ENCODE assay signal across 19 mouse cellular contexts in the genomic region with DNA sequence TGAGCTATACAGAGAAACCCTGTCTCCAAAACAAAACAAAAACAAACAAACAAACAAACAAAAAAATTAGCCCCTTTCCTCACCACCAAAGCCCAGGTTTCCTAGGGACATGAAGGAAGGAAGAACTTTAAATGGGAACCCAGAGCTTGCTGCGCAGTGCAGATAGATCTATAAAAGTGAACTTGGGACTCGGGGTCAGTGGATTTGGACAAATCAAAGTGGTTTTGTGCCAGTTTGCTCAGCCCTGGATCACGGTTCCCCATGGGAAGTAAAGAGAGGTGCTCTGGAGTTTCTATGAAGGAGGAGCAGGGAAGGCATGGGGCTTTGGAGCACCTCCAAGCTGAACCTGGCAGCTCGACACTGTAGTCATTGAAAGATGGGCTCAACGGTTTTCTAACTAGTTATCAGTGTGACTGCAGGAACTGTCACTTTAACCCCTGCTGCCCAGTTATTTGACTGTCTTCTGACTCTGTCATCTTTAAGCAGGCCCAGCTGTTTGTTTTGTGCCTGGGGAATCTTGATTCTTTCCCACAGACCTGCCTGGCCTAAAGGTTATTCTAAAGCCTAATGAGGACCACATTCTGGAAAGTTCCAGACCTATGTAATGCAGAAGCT.
"Had no signal": no experiment of that assay in that cellular context is flagged by ENCODE, and none has a peak within 500 bp of the region (broad histone marks: within the 10 kb centered on the region; RNA-seq: fewer than 3 reads in every experiment).

No protein-coding gene starts in this region.

- H3K36me3 ChIP-seq: lung, embryonic 15.5 days; midbrain, embryonic 10.5 days; midbrain, embryonic 13.5 days; midbrain, embryonic 15.5 days; neural tube, embryonic 13.5 days; neural tube, embryonic 15.5 days had no signal

- H3K9ac ChIP-seq: liver, embryonic 14.5 days; lung, embryonic 15.5 days; midbrain, embryonic 13.5 days; midbrain, embryonic 15.5 days; neural tube, embryonic 13.5 days; neural tube, embryonic 15.5 days had no signal

- H3K9me3 ChIP-seq: lung, embryonic 15.5 days; megakaryocyte, embryonic 14.5 days; midbrain, embryonic 10.5 days; midbrain, embryonic 13.5 days; midbrain, embryonic 15.5 days; neural tube, embryonic 13.5 days; neural tube, embryonic 15.5 days had no signal

- H3K4me2 ChIP-seq: lung, embryonic 15.5 days; midbrain, embryonic 13.5 days; midbrain, embryonic 15.5 days; neural tube, embryonic 13.5 days; neural tube, embryonic 15.5 days had no signal

- H3K27ac ChIP-seq: liver, embryonic 14.5 days; lung, embryonic 15.5 days; midbrain, embryonic 10.5 days; midbrain, embryonic 13.5 days; midbrain, embryonic 15.5 days; neural tube, embryonic 13.5 days; neural tube, embryonic 15.5 days had no signal

- DNase-seq: lung, adult 2 months; retina, postnatal 1 day; right cerebral cortex, adult 18-20 months; right cerebral cortex, postnatal 25 days; right cerebral cortex, postnatal 4 days; spleen, adult 18-20 months; thymus, adult 18-20 months; thymus, postnatal 14 days; thymus, postnatal 36 days had no signal

- H3K4me1 ChIP-seq: lung, embryonic 15.5 days; midbrain, embryonic 10.5 days; midbrain, embryonic 13.5 days; midbrain, embryonic 15.5 days; neural tube, embryonic 13.5 days; neural tube, embryonic 15.5 days had no signal

- ATAC-seq: lung, postnatal 0 days; midbrain, embryonic 13.5 days; midbrain, embryonic 15.5 days had no signal

- H3K4me3 ChIP-seq: lung, embryonic 15.5 days; megakaryocyte, embryonic 14.5 days; midbrain, embryonic 10.5 days; midbrain, embryonic 13.5 days; midbrain, embryonic 15.5 days; myocyte; neural tube, embryonic 13.5 days; neural tube, embryonic 15.5 days had no signal

- H3K27me3 ChIP-seq: lung, embryonic 15.5 days; midbrain, embryonic 13.5 days; midbrain, embryonic 15.5 days; neural tube, embryonic 13.5 days; neural tube, embryonic 15.5 days had no signal
